Mouse (Mus musculus) bone marrow, adult 2 months (tissue): ENCODE data around the gene Xkrx.

Source experiments
- CTCF ChIP-seq: fragments of 200-500 bp; IDR thresholded peaks from 2 replicates; pipeline ENCODE4 v1.5.1; 2011; ENCODE audit warnings: low read length, control low read depth; ENCODE audit not compliant: control insufficient read depth, insufficient read depth
- POLR2A ChIP-seq: fragments of 200-500 bp; IDR thresholded peaks from 2 replicates; pipeline ENCODE4 v1.6.1; 2011; ENCODE audit warnings: low read depth, mild to moderate bottlenecking, control low read depth, low read length, borderline replicate concordance; ENCODE audit not compliant: control insufficient read depth

GRCm38 (mm10) chrX:134162043-134162720, at the start of gene Xkrx:
- TF ChIP-seq CTCF (no peak), POLR2A (no peak)
